Mouse (Mus musculus) liver, embryonic 14.5 days (tissue): ENCODE measurements around the gene Tifab.

Source experiments
- CTCF ChIP-seq: IDR thresholded peaks from 2 replicates; pipeline ENCODE4 v1.5.1; 2016; ENCODE audit warnings: antibody characterized with exemption, low read depth, control low read depth
- EP300 ChIP-seq: IDR thresholded peaks from 2 replicates; pipeline ENCODE4 v1.6.1; 2016; ENCODE audit warnings: antibody characterized with exemption, low read depth

DNA sequence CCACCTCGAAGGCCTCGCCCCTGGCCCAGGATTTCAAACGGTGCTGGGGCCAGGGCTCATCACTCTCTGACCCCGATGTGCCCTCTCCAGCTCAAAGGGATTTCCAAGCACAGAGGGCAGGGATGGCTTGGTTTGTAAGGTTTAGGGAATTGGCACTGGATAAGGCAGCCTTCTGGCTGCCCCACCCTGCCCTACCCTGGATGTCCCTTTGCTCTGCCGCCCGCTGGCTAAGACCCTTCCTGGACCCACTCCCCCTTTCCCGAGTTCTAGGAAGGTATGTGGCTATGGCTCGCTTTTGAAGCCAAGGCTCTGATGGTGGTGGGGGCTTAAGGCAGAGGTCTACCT, 30.4 kb upstream of the Tifab start:
- TF ChIP-seq CTCF, result no peak
- TF ChIP-seq EP300, result no peak
